Mouse (Mus musculus): ENCODE measurements around the gene Lrrc37a. TPM values are rescaled to one million over a fixed set of nuclear protein-coding genes. Genes with fewer than 3 reads are reported as not detected.

Gene Lrrc37a
- total RNA-seq, 2 experiments from 2014 or later: not detected

Other genes starting within 250 kb of the Lrrc37a start
- gene Map3k14, start 237.1 kb downstream of the Lrrc37a start, total RNA-seq (2021): 1 to 10 TPM; 5.7 to 5.9 TPM
- gene Arhgap27, start 140.9 kb downstream of the Lrrc37a start, total RNA-seq (2021): 10 to 100 TPM; 11.9 to 15.1 TPM
- 10 to 100 TPM; 18.2 to 18.8 TPM for gene Plekhm1, start 91.9 kb downstream of the Lrrc37a start, total RNA-seq (2021)
- gene Gm884, start 116.5 kb upstream of the Lrrc37a start, total RNA-seq (2021): under 1 TPM; 0.02 to 0.05 TPM
- not detected for gene Lyzl6, start 134.3 kb upstream of the Lrrc37a start, total RNA-seq (2021)
- gene Rprml, start 145.0 kb upstream of the Lrrc37a start, total RNA-seq (2021): 10 to 100 TPM; 84.7 to 92.0 TPM
- 10 to 100 TPM; 70.3 to 80.4 TPM for gene Gosr2, start 193.3 kb upstream of the Lrrc37a start, total RNA-seq (2021)
- under 1 TPM; 0.23 to 0.46 TPM for gene Wnt9b, start 245.2 kb upstream of the Lrrc37a start, total RNA-seq (2021)

All from left cerebral cortex, adult 18-20 months (tissue).